Mouse (Mus musculus) thymus, postnatal 10 days (tissue): ENCODE results near the gene Ttll11.

Source experiments
- DNase-seq, 2 experiments: peaks; one replicate each; pipeline ENCODE4 v3.0.0; 2021; ENCODE audit warnings: low spot score in 2 of 2

Ttll11 gene

GRCm38 (mm10) chr2:35965883-35966513 lies 13.7 kb downstream of the Ttll11 start:
- DNase-seq, result no peak

GRCm38 (mm10) chr2:35963280-35963679 lies 16.4 kb downstream of the Ttll11 start:
- DNase-seq, result no peak

GRCm38 (mm10) chr2:35961593-35962127 lies 18.1 kb downstream of the Ttll11 start:
- DNase-seq, result no peak

GRCm38 (mm10) chr2:35957471-35958140 lies 22.1 kb downstream of the Ttll11 start:
- no peak for DNase-seq

GRCm38 (mm10) chr2:35955211-35955610 lies 24.5 kb downstream of the Ttll11 start:
- no peak for DNase-seq

- DNase-seq, result no peak
Observed at GRCm38 (mm10) chr2:35952187-35952958, 27.3 kb downstream of the Ttll11 start.

GRCm38 (mm10) chr2:35944896-35945295 lies 34.8 kb downstream of the Ttll11 start:
- DNase-seq, result no peak

- DNase-seq, result no peak
Observed at GRCm38 (mm10) chr2:35942960-35943359, 36.8 kb downstream of the Ttll11 start.

GRCm38 (mm10) chr2:35935045-35935444 lies 44.7 kb downstream of the Ttll11 start:
- DNase-seq, result no peak

GRCm38 (mm10) chr2:35933116-35933515 lies 46.6 kb downstream of the Ttll11 start:
- DNase-seq, result no peak

- DNase-seq, result no peak
Observed at GRCm38 (mm10) chr2:35931619-35932018, 48.1 kb downstream of the Ttll11 start.

GRCm38 (mm10) chr2:35930498-35931149 lies 49.1 kb downstream of the Ttll11 start:
- DNase-seq, result peak; percentile 38 to 77

- no peak for DNase-seq
Observed at GRCm38 (mm10) chr2:35928133-35928532, 51.6 kb downstream of the Ttll11 start.

- no peak for DNase-seq
Observed at GRCm38 (mm10) chr2:35924947-35925346, 54.8 kb downstream of the Ttll11 start.

- DNase-seq, result no peak
Observed at GRCm38 (mm10) chr2:35922956-35923355, 56.8 kb downstream of the Ttll11 start.

- DNase-seq, result no peak
Observed at GRCm38 (mm10) chr2:35912090-35912489, 67.6 kb downstream of the Ttll11 start.

- DNase-seq, result no peak
Observed at GRCm38 (mm10) chr2:35911675-35912074, 68.0 kb downstream of the Ttll11 start.

- no peak for DNase-seq
Observed at GRCm38 (mm10) chr2:35910740-35911139, 69.0 kb downstream of the Ttll11 start.

GRCm38 (mm10) chr2:35909353-35909752 lies 70.4 kb downstream of the Ttll11 start:
- DNase-seq, result no peak

GRCm38 (mm10) chr2:35907578-35907977 lies 72.1 kb downstream of the Ttll11 start:
- DNase-seq, result no peak

GRCm38 (mm10) chr2:35906174-35906798 lies 73.4 kb downstream of the Ttll11 start:
- peak; percentile 14 to 75 for DNase-seq
